Mouse (Mus musculus) ES-E14 (cell line): ENCODE results near the gene Gm20605. TPM values are rescaled to one million over a fixed set of nuclear protein-coding genes. Genes with fewer than 3 reads are reported as not detected.

Experiments
- DNase-seq: peaks from one replicate; pipeline ENCODE4 v3.0.0-alpha.2; 2013; ENCODE audit warnings: low read depth, low spot score
- H3K27ac ChIP-seq: 2 replicates; pipeline ENCODE4 v1.5.1; 2012; ENCODE audit warnings: low read depth, mild to moderate bottlenecking, low read length, moderate library complexity, mixed read lengths; ENCODE audit not compliant: poor library complexity, insufficient read depth, severe bottlenecking
- H3K36me3 ChIP-seq: 2 replicates; pipeline ENCODE4 v1.6.1; 2012; ENCODE audit warnings: mild to moderate bottlenecking, low read length, moderate library complexity, mixed read lengths; ENCODE audit not compliant: control insufficient read depth, poor library complexity, insufficient read depth, severe bottlenecking
- H3K4me1 ChIP-seq, 2 experiments: fragments of 150-350 bp in 1 of 2; sonication (generic) in 1 of 2; 2 replicates each; pipeline ENCODE4 v1.6.1; 2012; ENCODE audit warnings: low read length in 2 of 2, mild to moderate bottlenecking in 1 of 2, mixed read lengths in 1 of 2; ENCODE audit not compliant: control insufficient read depth in 2 of 2, insufficient read depth in 2 of 2, poor library complexity in 1 of 2
- H3K4me3 ChIP-seq, 2 experiments: fragments of 150-350 bp in 1 of 2; sonication (generic) in 1 of 2; 2 replicates each; pipeline ENCODE4 v1.5.1; 2012; ENCODE audit warnings: low read length in 2 of 2, low read depth in 1 of 2, mild to moderate bottlenecking in 1 of 2, mixed read lengths in 1 of 2; ENCODE audit not compliant: insufficient read depth in 1 of 2, poor library complexity in 1 of 2, severe bottlenecking in 1 of 2
- H3K9ac ChIP-seq: 2 replicates; pipeline ENCODE4 v1.6.1; 2012; ENCODE audit warnings: low read depth, mild to moderate bottlenecking, low read length, mixed read lengths; ENCODE audit not compliant: poor library complexity, insufficient read depth, severe bottlenecking
- H3K9me3 ChIP-seq: fragments of 150-350 bp; sonication (generic); 2 replicates; pipeline ENCODE4 v1.6.1; 2012; ENCODE audit warnings: low read depth, mild to moderate bottlenecking, low read length; ENCODE audit not compliant: control insufficient read depth, insufficient read depth
- CHD2 ChIP-seq: IDR thresholded peaks from 2 replicates; pipeline ENCODE4 v1.6.1; 2014; ENCODE audit warnings: mild to moderate bottlenecking, low read depth, low read length, inconsistent platforms
- HCFC1 ChIP-seq: IDR thresholded peaks from 2 replicates; pipeline ENCODE4 v1.6.1; 2012; ENCODE audit warnings: low read length, inconsistent platforms, borderline replicate concordance; ENCODE audit not compliant: insufficient read depth
- MAFK ChIP-seq: IDR thresholded peaks from 2 replicates; pipeline ENCODE4 v1.6.1; 2014; ENCODE audit warnings: mild to moderate bottlenecking, low read depth, low read length, inconsistent platforms; ENCODE audit not compliant: insufficient read depth
- ZC3H11A ChIP-seq: IDR thresholded peaks from 2 replicates; pipeline ENCODE4 v1.6.1; 2012; ENCODE audit warnings: low read depth, mild to moderate bottlenecking, inconsistent platforms, low read length, borderline replicate concordance
- ZNF384 ChIP-seq: IDR thresholded peaks from 2 replicates; pipeline ENCODE4 v1.6.1; 2012; ENCODE audit warnings: low read depth, low read length, inconsistent platforms
- in situ Hi-C, 2 experiments: fragments of 600-800 bp; cut with MboI; formaldehyde crosslinking; loops; one replicate each; pipeline ENCODE4 v1.15.1; 2025; ENCODE audit warnings: low sequenced_read_pairs in 2 of 2, inconsistent platforms in 1 of 2; ENCODE audit not compliant: unreplicated experiment in 2 of 2
- total RNA-seq: library from RNA; depleted of rRNA; stranded (reverse); fragments of 300-350 nt; gene quantifications from 2 replicates; pipeline ENCODE4 v1.2.3, GENCODE M21; 2012

The Gm20605 gene
- total RNA-seq, 1 experiment: 7.8 TPM

DNA sequence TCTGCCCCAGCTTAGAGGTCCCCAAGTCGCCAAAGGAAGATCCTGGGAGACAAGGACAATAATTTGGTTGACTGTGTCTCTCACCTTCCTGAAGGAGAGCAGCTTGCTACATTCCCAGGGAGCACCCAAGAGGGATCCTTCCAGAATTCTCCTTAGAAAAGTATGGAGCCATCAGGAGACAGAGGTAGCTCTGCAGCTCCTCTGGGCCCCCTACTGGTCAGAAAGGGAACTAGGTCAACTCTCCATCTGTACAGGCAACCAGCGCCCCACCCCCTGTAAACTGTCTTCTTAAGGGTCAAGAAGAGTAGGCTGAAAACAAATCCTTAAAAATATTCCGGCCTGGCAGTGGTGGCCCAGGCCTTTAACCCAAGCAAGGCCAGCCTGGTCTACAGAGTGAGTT, 23.5 kb downstream of the Gm20605 start:
- Histone ChIP-seq H3K4me1 (peaks cover 0 to 3% of the 10 kb centered on the region in 2 experiments; a peak in 1 of 4 replicates), H3K9me3 (no peaks in the 10 kb centered on the region), H3K36me3 (peaks cover 26% of the 10 kb centered on the region), H3K4me3 (no peak overlapping the region), H3K27ac (no peak overlapping the region), H3K9ac (no peak overlapping the region)
- no peak for DNase-seq
- in situ Hi-C loops: loop anchor here in 1 of 2 experiments (10.0 kb wide), 1 partner anchor 112 kb away; no protein-coding TSS in a partner anchor
- TF ChIP-seq ZC3H11A (no peak), ZNF384 (no peak), CHD2 (no peak)

DNA sequence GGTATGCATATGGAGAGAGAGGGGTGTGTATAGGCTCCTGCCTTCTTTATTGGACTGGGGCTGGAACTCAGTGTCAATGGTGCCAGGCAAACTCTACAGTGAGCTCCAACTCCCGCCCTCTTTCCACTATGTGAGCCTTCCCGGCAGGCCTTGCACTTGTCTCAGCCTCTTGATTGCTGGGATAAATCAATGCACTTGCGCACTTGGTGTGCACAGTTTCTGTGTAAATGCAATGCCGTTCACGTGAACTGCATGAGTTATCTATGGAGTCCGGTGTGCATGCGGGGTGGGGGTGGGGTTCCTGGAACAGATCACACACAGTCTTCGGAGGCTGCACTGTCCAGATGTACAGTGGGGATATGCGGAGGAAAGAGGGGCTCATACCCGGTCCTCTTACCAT, 24.4 kb downstream of the Gm20605 start:
- H3K36me3 ChIP-seq: peaks cover 26% of the 10 kb centered on the region

GRCm38 (mm10) chr5:137654746-137655145, 25.8 kb downstream of the Gm20605 start:
- TF ChIP-seq ZC3H11A (0 out of 2 replicates have a peak, but pooled peaks have one; percentile 19), HCFC1 (no peak), CHD2 (no peak)
- no peak overlapping the region for H3K4me3 ChIP-seq
- no peak for DNase-seq
- H3K9ac ChIP-seq: no peak overlapping the region
- in situ Hi-C loops: loop anchor here in 1 of 2 experiments (10.0 kb wide), 1 partner anchor 110 kb away; no protein-coding TSS in a partner anchor
- peaks cover 26% of the 10 kb centered on the region for H3K36me3 ChIP-seq
- H3K4me1 ChIP-seq: peaks cover 0 to 3% of the 10 kb centered on the region in 2 experiments; a peak in 1 of 4 replicates
- no peaks in the 10 kb centered on the region for H3K9me3 ChIP-seq
- no peak overlapping the region for H3K27ac ChIP-seq

More for the DNA sequence above, 24.4 kb downstream of the Gm20605 start:
- H3K9ac ChIP-seq: no peak overlapping the region
- no peak overlapping the region for H3K4me3 ChIP-seq
- H3K27ac ChIP-seq: no peak overlapping the region
- H3K9me3 ChIP-seq: no peaks in the 10 kb centered on the region
- in situ Hi-C loops: loop anchor here in 1 of 2 experiments (10.0 kb wide), 1 partner anchor 111 kb away; no protein-coding TSS in a partner anchor
- no peak for TF ChIP-seq CHD2
- DNase-seq: no peak
- H3K4me1 ChIP-seq: peaks cover 0 to 3% of the 10 kb centered on the region in 2 experiments; a peak in 1 of 4 replicates

- Histone ChIP-seq H3K9ac (no peak overlapping the region), H3K4me1 (no peaks in the 10 kb centered on the region; a peak in 2 of 4 replicates), H3K9me3 (no peaks in the 10 kb centered on the region), H3K4me3 (no peak overlapping the region), H3K36me3 (peaks cover 19% of the 10 kb centered on the region; the same call in 1 of the 2 replicates), H3K27ac (no peak overlapping the region)
- no peak for DNase-seq
- in situ Hi-C loops: loop anchor here in 1 of 2 experiments (10.0 kb wide), 1 partner anchor 108 kb away; no protein-coding TSS in a partner anchor
- no peak for TF ChIP-seq HCFC1
- TF ChIP-seq CHD2: no peak
- no peak for TF ChIP-seq ZNF384
- TF ChIP-seq ZC3H11A: no peak
- TF ChIP-seq MAFK: no peak
These were observed 28.0 kb downstream of the Gm20605 start for GRCm38 (mm10) chr5:137656977-137657376.

DNA sequence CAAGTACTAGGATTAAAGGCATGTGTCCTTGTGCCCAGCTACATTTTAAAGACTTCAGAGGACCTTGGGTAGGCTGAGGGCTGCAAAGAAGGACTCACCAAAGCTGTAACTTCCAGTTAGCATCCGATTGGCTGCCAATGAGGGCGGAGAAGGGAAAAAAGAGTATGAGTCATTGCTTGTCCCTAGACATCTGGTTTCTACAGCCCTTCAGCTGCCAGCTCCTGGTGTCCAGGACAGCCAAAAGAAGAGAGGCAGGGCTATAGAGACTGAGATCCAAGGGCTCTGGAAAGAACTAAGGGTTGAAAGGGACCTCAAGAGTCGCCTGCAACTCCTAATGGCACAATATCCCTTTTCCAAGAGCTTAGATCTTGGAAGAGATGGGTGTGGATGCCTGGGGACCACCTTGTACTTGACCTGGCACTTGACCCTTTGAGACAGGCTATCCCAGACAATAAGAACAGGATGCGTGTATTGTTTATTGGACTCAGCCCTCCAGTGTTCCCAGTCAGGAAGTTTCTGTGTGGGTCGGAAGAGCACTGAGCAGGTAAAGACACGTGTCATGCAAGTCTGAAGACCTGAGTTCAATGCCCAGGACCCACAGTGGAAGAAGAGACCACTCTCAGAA, 31.2 kb downstream of the Gm20605 start:
- H3K4me1 ChIP-seq: no peaks in the 10 kb centered on the region; a peak in 2 of 4 replicates
- H3K9me3 ChIP-seq: no peaks in the 10 kb centered on the region
- peaks cover 21% of the 10 kb centered on the region; the same call in 1 of the 2 replicates for H3K36me3 ChIP-seq
- H3K4me3 ChIP-seq: no peak overlapping the region
- in situ Hi-C loops: no loop called here
- TF ChIP-seq HCFC1: no peak
- TF ChIP-seq ZNF384: no peak
- TF ChIP-seq MAFK: no peak
- no peak for TF ChIP-seq ZC3H11A
- no peak for TF ChIP-seq CHD2
- DNase-seq: no peak
- H3K27ac ChIP-seq: no peak overlapping the region
- no peak overlapping the region for H3K9ac ChIP-seq
